Mouse (Mus musculus): ENCODE measurements around the gene Dus2. TPM values are rescaled to one million over a fixed set of nuclear protein-coding genes. Genes with fewer than 3 reads are reported as not detected.

Gene Dus2
- total and polyA plus RNA-seq, 2 experiments from 2014 or later: 16.3 to 21.3 TPM

- ATAC-seq (ENCODE audit: low FRiP score) (no peak), DNase-seq (ENCODE audit: low spot score) (no peak)
- no peak for TF ChIP-seq CTCF (IDR thresholded peaks at IDR 0.05)
- H3K4me2 ChIP-seq (ENCODE audit: low read depth, low read length, poor library complexity, severe bottlenecking): no peak overlapping the region
- no peak overlapping the region for H3K27ac ChIP-seq (ENCODE audit: low read depth, low read length)
- 92% methylated on average over 6 of the region's 6 CpGs for WGBS
- H3K4me1 ChIP-seq (ENCODE audit: insufficient read depth, low read length): no peaks in the 10 kb centered on the region
- H3K36me3 ChIP-seq (ENCODE audit: insufficient read depth, low read length): peaks cover 19% of the 10 kb centered on the region
- no peaks in the 10 kb centered on the region for H3K9me3 ChIP-seq (ENCODE audit: low read length)
- H3K4me3 ChIP-seq (ENCODE audit: low read depth, low read length): no peak overlapping the region
- no peaks in the 10 kb centered on the region for H3K27me3 ChIP-seq (ENCODE audit: insufficient read depth, low read length)
- no peak overlapping the region for H3K9ac ChIP-seq (replicated peaks; ENCODE audit: low read length, poor library complexity, severe bottlenecking)
Measured at GRCm38 (mm10) chr8:106016284-106016683, 25.1 kb downstream of the Dus2 start.

GRCm38 (mm10) chr8:106017130-106017529 is 26.0 kb downstream of the Dus2 start:
- H3K27ac ChIP-seq (ENCODE audit: low read depth, low read length): no peak overlapping the region
- no peaks in the 10 kb centered on the region for H3K9me3 ChIP-seq (ENCODE audit: low read length)
- WGBS: 97% methylated on average over 7 of the region's 7 CpGs
- ATAC-seq (ENCODE audit: low FRiP score) (no peak), DNase-seq (ENCODE audit: low spot score) (no peak)
- no peaks in the 10 kb centered on the region for H3K4me1 ChIP-seq (ENCODE audit: insufficient read depth, low read length)
- H3K4me3 ChIP-seq (ENCODE audit: low read depth, low read length): no peak overlapping the region
- H3K36me3 ChIP-seq (ENCODE audit: insufficient read depth, low read length): peaks cover 21% of the 10 kb centered on the region
- no peak overlapping the region for H3K9ac ChIP-seq (replicated peaks; ENCODE audit: low read length, poor library complexity, severe bottlenecking)
- TF ChIP-seq CTCF (IDR thresholded peaks at IDR 0.05): no peak
- H3K27me3 ChIP-seq (ENCODE audit: insufficient read depth, low read length): no peaks in the 10 kb centered on the region
- no peak overlapping the region for H3K4me2 ChIP-seq (ENCODE audit: low read depth, low read length, poor library complexity, severe bottlenecking)

GRCm38 (mm10) chr8:106018039-106018438 is 26.9 kb downstream of the Dus2 start:
- no peaks in the 10 kb centered on the region for H3K4me1 ChIP-seq (ENCODE audit: insufficient read depth, low read length)
- H3K4me2 ChIP-seq (ENCODE audit: low read depth, low read length, poor library complexity, severe bottlenecking): no peak overlapping the region
- H3K4me3 ChIP-seq (ENCODE audit: low read depth, low read length): no peak overlapping the region
- WGBS: 87% methylated on average over 3 of the region's 3 CpGs
- no peaks in the 10 kb centered on the region for H3K27me3 ChIP-seq (ENCODE audit: insufficient read depth, low read length)
- TF ChIP-seq CTCF (IDR thresholded peaks at IDR 0.05): no peak
- H3K27ac ChIP-seq (ENCODE audit: low read depth, low read length): no peak overlapping the region
- H3K36me3 ChIP-seq (ENCODE audit: insufficient read depth, low read length): peaks cover 21% of the 10 kb centered on the region
- no peak for ATAC-seq (ENCODE audit: low FRiP score)
- DNase-seq (ENCODE audit: low spot score): no peak
- H3K9ac ChIP-seq (replicated peaks; ENCODE audit: low read length, poor library complexity, severe bottlenecking): no peak overlapping the region
- H3K9me3 ChIP-seq (ENCODE audit: low read length): no peaks in the 10 kb centered on the region

GRCm38 (mm10) chr8:106022483-106022882 is 31.3 kb downstream of the Dus2 start:
- H3K4me2 ChIP-seq (ENCODE audit: low read depth, low read length, poor library complexity, severe bottlenecking): no peak overlapping the region
- no peak overlapping the region for H3K4me3 ChIP-seq (ENCODE audit: low read depth, low read length)
- peaks cover 18% of the 10 kb centered on the region for H3K36me3 ChIP-seq (ENCODE audit: insufficient read depth, low read length)
- no peaks in the 10 kb centered on the region for H3K4me1 ChIP-seq (ENCODE audit: insufficient read depth, low read length)
- H3K9ac ChIP-seq (replicated peaks; ENCODE audit: low read length, poor library complexity, severe bottlenecking): no peak overlapping the region
- no peaks in the 10 kb centered on the region for H3K27me3 ChIP-seq (ENCODE audit: insufficient read depth, low read length)
- H3K27ac ChIP-seq (ENCODE audit: low read depth, low read length): no peak overlapping the region
- no peaks in the 10 kb centered on the region for H3K9me3 ChIP-seq (ENCODE audit: low read length)
- ATAC-seq (ENCODE audit: low FRiP score) (no peak; the same call in 1 of the 2 replicates), DNase-seq (ENCODE audit: low spot score) (peak; percentile 77)
- peak; percentile 97 for TF ChIP-seq CTCF (IDR thresholded peaks at IDR 0.05)

GRCm38 (mm10) chr8:106038721-106039120 is 47.6 kb downstream of the Dus2 start:
- no peak for TF ChIP-seq CTCF (IDR thresholded peaks at IDR 0.05)

GRCm38 (mm10) chr8:106039605-106040004 is 48.5 kb downstream of the Dus2 start:
- no peaks in the 10 kb centered on the region for H3K27me3 ChIP-seq (ENCODE audit: insufficient read depth, low read length)
- H3K4me1 ChIP-seq (ENCODE audit: insufficient read depth, low read length): no peaks in the 10 kb centered on the region
- H3K36me3 ChIP-seq (ENCODE audit: insufficient read depth, low read length): peaks cover 11% of the 10 kb centered on the region
- WGBS: 86% methylated on average over 4 of the region's 4 CpGs
- H3K4me2 ChIP-seq (ENCODE audit: low read depth, low read length, poor library complexity, severe bottlenecking): no peak overlapping the region
- no peak overlapping the region for H3K27ac ChIP-seq (ENCODE audit: low read depth, low read length)
- no peak overlapping the region for H3K4me3 ChIP-seq (ENCODE audit: low read depth, low read length)
- no peak for DNase-seq (ENCODE audit: low spot score)
- no peak overlapping the region for H3K9ac ChIP-seq (replicated peaks; ENCODE audit: low read length, poor library complexity, severe bottlenecking)
- no peak for TF ChIP-seq CTCF (IDR thresholded peaks at IDR 0.05)
- no peak for ATAC-seq (ENCODE audit: low FRiP score)
- no peaks in the 10 kb centered on the region for H3K9me3 ChIP-seq (ENCODE audit: low read length)

More at GRCm38 (mm10) chr8:106038721-106039120, 47.6 kb downstream of the Dus2 start:
- DNase-seq (ENCODE audit: low spot score): no peak
- peaks cover 5% of the 10 kb centered on the region for H3K36me3 ChIP-seq (ENCODE audit: insufficient read depth, low read length)
- H3K27me3 ChIP-seq (ENCODE audit: insufficient read depth, low read length): no peaks in the 10 kb centered on the region
- H3K9me3 ChIP-seq (ENCODE audit: low read length): no peaks in the 10 kb centered on the region
- H3K4me3 ChIP-seq (ENCODE audit: low read depth, low read length): no peak overlapping the region
- H3K4me2 ChIP-seq (ENCODE audit: low read depth, low read length, poor library complexity, severe bottlenecking): no peak overlapping the region
- 96% methylated on average over 10 of the region's 10 CpGs for WGBS
- no peak for ATAC-seq (ENCODE audit: low FRiP score)
- no peak overlapping the region for H3K27ac ChIP-seq (ENCODE audit: low read depth, low read length)
- H3K4me1 ChIP-seq (ENCODE audit: insufficient read depth, low read length): no peaks in the 10 kb centered on the region
- H3K9ac ChIP-seq (replicated peaks; ENCODE audit: low read length, poor library complexity, severe bottlenecking): no peak overlapping the region

Measured in midbrain, postnatal 0 days (tissue).